Mouse (Mus musculus) testis, adult 2 months (tissue): ENCODE measurements around the gene Mapk8. TPM values are rescaled to one million over a fixed set of nuclear protein-coding genes. Genes with fewer than 3 reads are reported as not detected.

Experiments used
- H3K27ac ChIP-seq: fragments of 200-500 bp; 2 replicates; pipeline ENCODE4 v1.5.1; 2012; ENCODE audit warnings: low read depth, low read length; ENCODE audit not compliant: control insufficient read depth, insufficient read depth
- H3K27me3 ChIP-seq: fragments of 200-500 bp; 2 replicates; pipeline ENCODE4 v1.6.1; 2012; ENCODE audit warnings: mild to moderate bottlenecking, low read length, moderate library complexity; ENCODE audit not compliant: control insufficient read depth, insufficient read depth
- H3K36me3 ChIP-seq: fragments of 200-500 bp; 2 replicates; pipeline ENCODE4 v1.6.1; 2012; ENCODE audit warnings: mild to moderate bottlenecking, low read length; ENCODE audit not compliant: control insufficient read depth, insufficient read depth
- H3K4me1 ChIP-seq: fragments of 200-500 bp; 2 replicates; pipeline ENCODE4 v1.6.1; 2012; ENCODE audit warnings: low read length; ENCODE audit not compliant: control insufficient read depth, insufficient read depth
- H3K4me3 ChIP-seq: fragments of 200-500 bp; 2 replicates; pipeline ENCODE4 v1.5.1; 2012; ENCODE audit warnings: low read depth, mild to moderate bottlenecking, low read length, moderate library complexity, mixed read lengths; ENCODE audit not compliant: control insufficient read depth
- CTCF ChIP-seq: fragments of 200-500 bp; IDR thresholded peaks from 2 replicates; pipeline ENCODE4 v1.5.1; 2012; ENCODE audit warnings: low read depth, mild to moderate bottlenecking, inconsistent platforms, low read length, moderate library complexity; ENCODE audit not compliant: control insufficient read depth, insufficient read depth, insufficient replicate concordance
- POLR2A ChIP-seq: fragments of 200-500 bp; IDR thresholded peaks from 2 replicates; pipeline ENCODE4 v1.6.1; 2012; ENCODE audit warnings: low read depth, mild to moderate bottlenecking, inconsistent platforms, low read length, moderate library complexity; ENCODE audit not compliant: control insufficient read depth
- polyA plus RNA-seq: library from polyadenylated mRNA; depleted of rRNA; stranded (reverse); fragments of >200 nt; gene quantifications from 2 replicates; pipeline ENCODE4 v1.2.3, GENCODE M21; 2012; rRNA removed

Gene Mapk8
- polyA plus RNA-seq, 1 experiment = 27.0 TPM

- H3K4me1 ChIP-seq = peaks cover 2% of the 10 kb centered on the region; the same call in 1 of the 2 replicates
- H3K27ac ChIP-seq = no peak overlapping the region
- H3K27me3 ChIP-seq = no peaks in the 10 kb centered on the region
- TF ChIP-seq CTCF = no peak
- TF ChIP-seq POLR2A = no peak
- H3K36me3 ChIP-seq = no peaks in the 10 kb centered on the region
- no peak overlapping the region for H3K4me3 ChIP-seq
These were observed 116.0 kb downstream of the Mapk8 start for GRCm38 (mm10) chr14:33330986-33331385.

DNA sequence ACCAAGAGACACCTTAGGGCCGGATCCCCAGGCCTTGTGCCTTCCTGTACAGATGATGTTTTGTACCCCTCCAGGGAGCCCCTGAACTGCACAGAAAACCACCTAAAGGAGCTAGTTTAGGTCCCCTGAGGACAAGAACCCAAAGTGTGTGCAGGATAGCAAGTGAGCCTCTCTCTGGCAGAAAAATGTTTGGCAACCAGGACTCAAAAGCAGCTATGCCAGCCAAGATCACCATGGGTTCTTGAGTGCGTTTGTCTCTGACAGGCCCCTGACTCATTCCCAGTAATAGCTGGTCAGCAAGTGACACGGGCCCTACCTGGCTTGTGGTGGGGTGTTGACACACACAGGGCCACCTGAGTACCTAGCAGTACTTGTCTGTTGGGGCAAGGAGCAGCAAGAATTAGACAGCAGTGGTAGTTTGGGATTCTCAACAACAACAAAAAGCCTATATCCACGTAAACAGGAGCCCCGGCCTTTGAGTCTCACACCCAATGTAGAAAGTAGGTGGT, 117.6 kb downstream of the Mapk8 start:
- no peaks in the 10 kb centered on the region for H3K36me3 ChIP-seq
- TF ChIP-seq POLR2A = no peak
- no peak overlapping the region for H3K27ac ChIP-seq
- no peaks in the 10 kb centered on the region for H3K27me3 ChIP-seq
- H3K4me3 ChIP-seq = no peak overlapping the region
- peaks cover 2% of the 10 kb centered on the region; the same call in 1 of the 2 replicates for H3K4me1 ChIP-seq

GRCm38 (mm10) chr14:33328369-33328768, 118.6 kb downstream of the Mapk8 start:
- TF ChIP-seq CTCF (no peak), POLR2A (no peak)
- no peaks in the 10 kb centered on the region for H3K27me3 ChIP-seq
- H3K27ac ChIP-seq = no peak overlapping the region

More at GRCm38 (mm10) chr14:33328369-33328768, 118.6 kb downstream of the Mapk8 start:
- Histone ChIP-seq H3K4me1 (peaks cover 2% of the 10 kb centered on the region; the same call in 1 of the 2 replicates), H3K4me3 (no peak overlapping the region), H3K36me3 (no peaks in the 10 kb centered on the region)

Other genes with a start within 250 kb of the Mapk8 start
- gene Arhgap22, start 233.1 kb downstream of the Mapk8 start, polyA plus RNA-seq = 1.6 and 2.0 TPM in 2 replicates
- 0.56 and 1.0 TPM in 2 replicates for gene Frmpd2, start 24.5 kb upstream of the Mapk8 start, polyA plus RNA-seq
- gene Ptpn20, start 142.0 kb upstream of the Mapk8 start, polyA plus RNA-seq = 37.0 and 49.3 TPM in 2 replicates